Mouse (Mus musculus): ENCODE data around the gene Dcpp2. TPM values are rescaled to one million over a fixed set of nuclear protein-coding genes. Genes with fewer than 3 reads are reported as not detected.
A peak's percentile ranks its signal among the peaks of the same experiment; 100 is the strongest.
"Not testable (repeated sequence)": the region's sequence is repeated elsewhere in the genome, so short reads cannot be mapped to it uniquely, and the experiment has no call there.

Gene Dcpp2
- polyA plus RNA-seq, 1 experiment, result not detected

DNA sequence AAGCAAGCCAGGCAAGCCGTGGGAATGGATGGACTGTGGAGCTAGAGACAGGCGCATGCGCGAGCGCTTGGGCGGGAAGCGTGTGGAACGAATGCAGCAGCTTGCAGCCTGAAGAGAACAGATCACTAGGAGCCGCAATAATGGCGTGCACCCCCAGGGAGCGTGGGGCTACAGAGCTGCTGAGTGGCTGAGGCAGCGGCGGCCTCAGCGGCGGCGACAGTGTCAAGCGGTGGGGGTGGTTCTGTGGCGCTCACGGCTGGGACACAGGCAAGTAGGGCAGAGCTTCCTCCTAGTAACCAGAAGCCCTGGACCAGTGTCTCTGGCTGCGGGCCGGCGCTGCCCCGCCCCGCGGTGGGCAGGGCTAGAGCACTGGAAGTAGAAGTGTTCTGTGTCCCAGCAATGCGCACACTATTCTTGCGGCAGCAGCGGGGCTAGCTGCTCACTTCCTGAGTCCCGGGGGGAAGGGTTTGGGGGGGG is 43.9 kb downstream of the Dcpp2 start:
- peak; percentile 87 for DNase-seq
- TF ChIP-seq CTCF (IDR thresholded peaks at IDR 0.05; ENCODE audit: insufficient read depth, low read length) (no peak), POLR2A (IDR thresholded peaks at IDR 0.05; ENCODE audit: borderline replicate concordance, extremely low read depth, low read depth, low read length) (peak; percentile 82; the same call in 1 of the 2 replicates)
- under 1% methylated on average over 29 of the region's 29 CpGs for WGBS

DNA sequence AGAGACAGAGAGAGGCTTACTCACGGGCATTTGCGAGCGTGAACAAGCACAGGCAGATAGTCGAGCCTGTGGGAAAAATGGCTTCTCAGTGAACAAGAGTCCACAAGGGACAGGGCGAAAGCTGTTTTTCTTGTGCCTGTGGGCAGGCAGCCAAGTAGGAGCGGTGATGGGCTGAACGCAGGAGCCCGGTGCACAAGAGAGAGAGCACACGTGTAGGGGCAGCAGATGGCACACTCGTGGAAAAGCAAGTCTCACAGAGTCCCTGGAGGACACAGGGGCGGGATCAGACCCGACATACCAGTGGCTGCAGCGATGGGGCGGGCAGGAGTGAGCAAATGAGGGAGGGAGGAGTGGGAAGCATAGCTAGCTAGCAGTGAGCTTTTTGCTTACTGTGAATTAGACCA is 44.4 kb downstream of the Dcpp2 start:
- Histone ChIP-seq H3K4me1 (ENCODE audit: control insufficient read depth, insufficient read depth, low read length) (peaks cover 4% of the 10 kb centered on the region; the same call in 1 of the 2 replicates), H3K4me3 (replicated peaks; ENCODE audit: extremely low read depth, low read depth, low read length) (peak overlapping the region; percentile 37)
- no peak for DNase-seq
- TF ChIP-seq POLR2A (IDR thresholded peaks at IDR 0.05; ENCODE audit: borderline replicate concordance, extremely low read depth, low read depth, low read length), result peak; percentile 26; the same call in 1 of the 2 replicates
- TF ChIP-seq CTCF (IDR thresholded peaks at IDR 0.05; ENCODE audit: insufficient read depth, low read length), result no peak
- WGBS, result under 1% methylated on average over 14 of the region's 14 CpGs

More for the DNA sequence above, 43.9 kb downstream of the Dcpp2 start:
- Histone ChIP-seq H3K4me1 (ENCODE audit: control insufficient read depth, insufficient read depth, low read length) (peaks cover 4% of the 10 kb centered on the region; the same call in 1 of the 2 replicates), H3K4me3 (replicated peaks; ENCODE audit: extremely low read depth, low read depth, low read length) (peak overlapping the region; percentile 74)

DNA sequence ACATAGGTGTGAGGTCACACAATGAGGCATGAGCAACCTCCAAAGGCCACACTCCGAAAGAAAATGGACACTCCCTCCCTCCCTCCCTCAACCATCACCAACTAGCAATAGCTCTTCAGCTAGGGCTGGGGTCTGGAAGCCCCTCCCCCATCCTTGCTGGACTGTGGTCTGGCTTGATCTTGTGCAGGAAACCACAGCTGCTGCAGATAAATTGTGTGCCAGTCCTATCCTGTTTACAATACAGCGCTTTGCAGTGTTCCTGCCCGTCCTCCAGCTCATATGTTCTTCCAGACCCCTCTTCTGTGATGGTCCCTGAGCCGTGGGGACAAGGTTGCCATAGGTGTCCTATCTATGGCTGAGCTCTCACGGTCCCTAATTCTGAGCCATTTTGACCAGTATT is 50.5 kb downstream of the Dcpp2 start:
- 48% methylated on average over 5 of the region's 5 CpGs for WGBS
- no peaks in the 10 kb centered on the region for H3K4me1 ChIP-seq (ENCODE audit: control insufficient read depth, insufficient read depth, low read length)
- no peak overlapping the region for H3K4me3 ChIP-seq (replicated peaks; ENCODE audit: extremely low read depth, low read depth, low read length)
- no peak for DNase-seq
- no peak for TF ChIP-seq CTCF (IDR thresholded peaks at IDR 0.05; ENCODE audit: insufficient read depth, low read length)
- no peak for TF ChIP-seq POLR2A (IDR thresholded peaks at IDR 0.05; ENCODE audit: borderline replicate concordance, extremely low read depth, low read depth, low read length)

DNA sequence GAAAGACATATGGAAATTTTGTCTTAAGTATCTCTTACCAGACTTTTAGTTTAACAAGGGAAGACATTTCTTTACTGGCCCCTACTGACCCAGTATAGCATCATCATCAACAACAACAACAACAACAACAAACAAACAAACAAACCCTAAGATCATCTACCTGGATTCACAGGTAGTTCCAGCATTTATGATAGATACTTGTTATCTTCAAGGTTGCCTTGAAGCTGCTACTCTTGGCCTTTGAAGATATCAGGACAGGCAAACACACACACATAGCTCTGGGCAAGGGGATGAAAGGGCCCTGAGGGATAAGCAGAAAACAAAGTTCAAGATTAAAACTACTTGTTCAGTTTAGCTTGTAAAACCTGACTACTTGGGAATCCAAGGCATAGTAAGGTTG is 60.7 kb downstream of the Dcpp2 start, which contains the start of gene Sbp:
Gene Sbp (plus strand): TSS at position 301 of the 400 bp plus-strand sequence.
- no peak for TF ChIP-seq CTCF (IDR thresholded peaks at IDR 0.05; ENCODE audit: insufficient read depth, low read length)
- no peak for TF ChIP-seq POLR2A (IDR thresholded peaks at IDR 0.05; ENCODE audit: borderline replicate concordance, extremely low read depth, low read depth, low read length)
- DNase-seq, result no peak

DNA sequence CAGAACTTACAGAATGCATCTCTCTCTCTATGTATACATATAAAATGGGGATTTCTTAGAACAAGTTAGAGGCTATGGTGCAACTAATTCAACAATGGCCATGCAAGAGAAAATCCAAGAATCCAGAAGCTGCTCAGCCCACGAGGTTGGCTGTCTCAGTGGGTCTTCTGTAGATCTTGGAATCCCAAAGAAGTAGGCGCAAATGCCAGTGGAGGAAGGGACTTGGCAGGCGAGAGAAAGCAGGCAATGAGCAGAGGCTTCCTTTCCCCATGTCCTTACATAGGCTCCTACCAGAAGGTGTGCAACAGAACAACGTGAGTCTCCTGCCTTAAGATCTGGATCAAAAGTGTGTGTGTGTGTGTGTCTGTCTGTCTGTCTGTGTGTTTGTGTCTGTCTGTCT is 66.8 kb downstream of the Dcpp2 start:
- not testable (repeated sequence) for DNase-seq; H3K4me1 ChIP-seq (ENCODE audit: control insufficient read depth, insufficient read depth, low read length); H3K4me3 ChIP-seq (replicated peaks; ENCODE audit: extremely low read depth, low read depth, low read length)
- WGBS, result 79% methylated on average over 4 of the region's 4 CpGs

More for the DNA sequence above, 60.7 kb downstream of the Dcpp2 start, which contains the start of gene Sbp:
- H3K4me1 ChIP-seq (ENCODE audit: control insufficient read depth, insufficient read depth, low read length), result no peaks in the 10 kb centered on the region
- H3K4me3 ChIP-seq (replicated peaks; ENCODE audit: extremely low read depth, low read depth, low read length), result no peak within 1 kb of the TSS

DNA sequence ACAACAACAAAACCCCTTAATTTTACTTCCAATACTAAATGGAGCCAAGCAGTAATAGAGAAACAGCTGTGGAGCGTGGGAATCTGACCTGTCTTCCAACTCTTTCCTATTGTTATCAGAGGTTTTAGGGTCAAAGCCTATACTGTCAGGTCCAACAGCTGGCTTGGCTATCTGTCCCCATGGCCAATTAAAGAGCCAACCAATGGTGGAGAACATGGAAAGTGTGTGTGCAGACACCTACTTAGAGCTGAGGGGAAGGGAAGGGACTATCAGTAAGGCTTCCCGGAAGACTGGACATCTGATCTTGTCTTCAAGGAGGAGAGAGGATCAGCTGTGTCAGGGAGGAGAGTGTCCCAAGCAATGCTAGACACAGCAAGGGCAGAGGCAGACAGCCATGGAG is 68.4 kb downstream of the Dcpp2 start:
- Histone ChIP-seq H3K4me1 (ENCODE audit: control insufficient read depth, insufficient read depth, low read length) (no peaks in the 10 kb centered on the region), H3K4me3 (replicated peaks; ENCODE audit: extremely low read depth, low read depth, low read length) (no peak overlapping the region)
- no peak for TF ChIP-seq CTCF (IDR thresholded peaks at IDR 0.05; ENCODE audit: insufficient read depth, low read length)
- no peak for TF ChIP-seq POLR2A (IDR thresholded peaks at IDR 0.05; ENCODE audit: borderline replicate concordance, extremely low read depth, low read depth, low read length)
- no peak for DNase-seq
- WGBS, result 73% methylated on average over 2 of the region's 2 CpGs

Other genes with a start within 250 kb of the Dcpp2 start
- gene Mmp25, start 235.6 kb upstream of the Dcpp2 start, polyA plus RNA-seq (2012; rRNA removed), result 0.70 and 1.0 TPM in 2 replicates
- 4.0 and 6.8 TPM in 2 replicates for gene Bicdl2, start 220.4 kb upstream of the Dcpp2 start, polyA plus RNA-seq (2012; rRNA removed)
- gene Hcfc1r1, start 207.3 kb upstream of the Dcpp2 start, polyA plus RNA-seq (2012; rRNA removed), result 284 and 321 TPM in 2 replicates
- gene Thoc6, start 207.0 kb upstream of the Dcpp2 start, polyA plus RNA-seq (2012; rRNA removed), result 18.1 and 20.6 TPM in 2 replicates
- gene Tnfrsf12a, start 203.4 kb upstream of the Dcpp2 start, polyA plus RNA-seq (2012; rRNA removed), result 32.4 and 39.7 TPM in 2 replicates
- gene Cldn6, start 201.6 kb upstream of the Dcpp2 start, polyA plus RNA-seq (2012; rRNA removed), result 0.57 and 0.86 TPM in 2 replicates
- 0.07 and 0.08 TPM in 2 replicates for gene Cldn9, start 196.9 kb upstream of the Dcpp2 start, polyA plus RNA-seq (2012; rRNA removed)
- not detected in 2 replicates for gene 1520401A03Rik, start 158.1 kb upstream of the Dcpp2 start, polyA plus RNA-seq (2012; rRNA removed)
- 21.8 and 25.3 TPM in 2 replicates for gene Pkmyt1, start 154.5 kb upstream of the Dcpp2 start, polyA plus RNA-seq (2012; rRNA removed)
- gene Paqr4, start 140.0 kb upstream of the Dcpp2 start, polyA plus RNA-seq (2012; rRNA removed), result 59.8 and 63.5 TPM in 2 replicates
- gene Kremen2, start 135.0 kb upstream of the Dcpp2 start, polyA plus RNA-seq (2012; rRNA removed), result 0.81 and 1.1 TPM in 2 replicates
- gene Flywch1, start 109.3 kb upstream of the Dcpp2 start, polyA plus RNA-seq (2012; rRNA removed), result 37.1 and 39.1 TPM in 2 replicates
- 8.0 and 8.8 TPM in 2 replicates for gene Flywch2, start 94.8 kb upstream of the Dcpp2 start, polyA plus RNA-seq (2012; rRNA removed)
- 538 and 681 TPM in 2 replicates for gene Srrm2, start 90.3 kb upstream of the Dcpp2 start, polyA plus RNA-seq (2012; rRNA removed)
- 470 and 498 TPM in 2 replicates for gene Elob, start 51.7 kb upstream of the Dcpp2 start, polyA plus RNA-seq (2012; rRNA removed)
- gene Prss33, start 44.8 kb upstream of the Dcpp2 start, polyA plus RNA-seq (2012; rRNA removed), result not detected in 2 replicates
- 5.1 TPM in 1 of 2 replicates, not detected in the other for gene Prss32, start 37.0 kb upstream of the Dcpp2 start, polyA plus RNA-seq (2012; rRNA removed)
- 0.66 and 0.78 TPM in 2 replicates for gene Prss41, start 36.7 kb upstream of the Dcpp2 start, polyA plus RNA-seq (2012; rRNA removed)
- not detected in 2 replicates for gene Prss21, start 12.8 kb upstream of the Dcpp2 start, polyA plus RNA-seq (2012; rRNA removed)
- not detected in 2 replicates for gene Dcpp1, start within 50 bp of the Dcpp2 start, polyA plus RNA-seq (2012; rRNA removed)
- gene Dcpp3, start 36.6 kb downstream of the Dcpp2 start, polyA plus RNA-seq (2012; rRNA removed), result not detected in 2 replicates
- not detected in 2 replicates for gene Sbp, start 60.8 kb downstream of the Dcpp2 start, polyA plus RNA-seq (2012; rRNA removed)
- not detected in 2 replicates for gene Sbpl, start 74.4 kb downstream of the Dcpp2 start, polyA plus RNA-seq (2012; rRNA removed)
- 1.5 and 2.7 TPM in 2 replicates for gene Prss30, start 99.7 kb downstream of the Dcpp2 start, polyA plus RNA-seq (2012; rRNA removed)
- gene Prss22, start 117.2 kb downstream of the Dcpp2 start, polyA plus RNA-seq (2012; rRNA removed), result 0.11 and 0.96 TPM in 2 replicates
- gene Prss27, start 157.3 kb downstream of the Dcpp2 start, polyA plus RNA-seq (2012; rRNA removed), result 0.24 and 12.9 TPM in 2 replicates
- gene Kctd5, start 192.6 kb downstream of the Dcpp2 start, polyA plus RNA-seq (2012; rRNA removed), result 28.4 and 30.3 TPM in 2 replicates